Mouse (Mus musculus): Measurements from ENCODE around the gene Faap20. TPM values are rescaled to one million over a fixed set of nuclear protein-coding genes. Genes with fewer than 3 reads are reported as not detected.
A peak's percentile ranks its signal among the peaks of the same experiment; 100 is the strongest.

The Faap20 gene
- polyA plus RNA-seq, 1 experiment = 37.5 TPM

DNA sequence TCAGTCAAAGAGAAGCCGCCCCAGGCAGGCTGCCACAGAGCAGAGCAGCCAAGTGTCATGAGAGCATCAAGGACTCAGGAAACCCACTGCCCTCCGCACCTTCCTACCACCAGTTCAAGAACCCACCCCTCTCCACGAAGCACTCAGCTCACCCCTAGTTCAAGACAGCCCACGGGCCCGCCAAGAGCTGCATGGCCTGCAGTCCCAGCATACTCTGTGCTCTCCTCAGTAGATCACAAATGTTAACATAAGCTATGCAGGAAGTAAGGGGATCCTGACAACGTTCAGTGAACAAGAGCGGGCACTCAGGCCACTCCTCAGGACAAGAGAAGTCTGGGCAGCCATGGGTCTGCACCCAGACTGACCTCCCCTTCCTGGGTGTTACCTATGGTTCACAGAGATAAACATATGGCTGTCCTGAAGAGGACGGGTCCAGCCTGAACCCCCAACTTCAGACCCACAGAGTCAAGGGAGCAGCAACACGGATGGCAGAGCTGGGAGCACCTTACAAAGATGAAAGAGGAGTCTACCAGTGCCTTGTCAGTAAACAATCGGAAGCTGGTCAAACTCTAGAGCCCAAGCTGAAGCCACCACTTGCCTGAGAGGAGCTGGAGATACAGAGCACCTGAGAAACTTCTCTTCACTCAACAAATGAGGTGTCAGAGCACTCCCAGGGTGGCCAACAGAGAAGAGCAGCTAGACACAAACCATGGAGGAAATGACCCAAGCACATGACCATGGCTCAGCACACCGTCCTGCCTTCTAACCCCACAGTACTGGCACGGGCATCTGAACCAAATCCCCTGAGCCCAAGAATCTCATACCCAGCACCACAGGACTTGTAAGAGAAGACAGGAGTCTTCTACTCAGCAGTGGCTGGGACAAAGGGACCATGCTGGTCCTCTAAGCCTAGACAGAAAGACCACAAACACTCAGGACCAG lies 30.1 kb upstream of the Faap20 start:
- TF ChIP-seq CTCF (IDR thresholded peaks at IDR 0.05; ENCODE audit: extremely low read depth, insufficient read depth, low read length) = no peak
- TF ChIP-seq POLR2A (IDR thresholded peaks at IDR 0.05; ENCODE audit: extremely low read depth, insufficient read depth, low read length) = no peak
- H3K27ac ChIP-seq (ENCODE audit: insufficient read depth, low read length) = no peak overlapping the region
- H3K4me1 ChIP-seq (ENCODE audit: control insufficient read depth, insufficient read depth, low read length) = peaks cover 36% of the 10 kb centered on the region
- peak overlapping the region; percentile 97 for H3K4me3 ChIP-seq (ENCODE audit: insufficient read depth, low read length)

DNA sequence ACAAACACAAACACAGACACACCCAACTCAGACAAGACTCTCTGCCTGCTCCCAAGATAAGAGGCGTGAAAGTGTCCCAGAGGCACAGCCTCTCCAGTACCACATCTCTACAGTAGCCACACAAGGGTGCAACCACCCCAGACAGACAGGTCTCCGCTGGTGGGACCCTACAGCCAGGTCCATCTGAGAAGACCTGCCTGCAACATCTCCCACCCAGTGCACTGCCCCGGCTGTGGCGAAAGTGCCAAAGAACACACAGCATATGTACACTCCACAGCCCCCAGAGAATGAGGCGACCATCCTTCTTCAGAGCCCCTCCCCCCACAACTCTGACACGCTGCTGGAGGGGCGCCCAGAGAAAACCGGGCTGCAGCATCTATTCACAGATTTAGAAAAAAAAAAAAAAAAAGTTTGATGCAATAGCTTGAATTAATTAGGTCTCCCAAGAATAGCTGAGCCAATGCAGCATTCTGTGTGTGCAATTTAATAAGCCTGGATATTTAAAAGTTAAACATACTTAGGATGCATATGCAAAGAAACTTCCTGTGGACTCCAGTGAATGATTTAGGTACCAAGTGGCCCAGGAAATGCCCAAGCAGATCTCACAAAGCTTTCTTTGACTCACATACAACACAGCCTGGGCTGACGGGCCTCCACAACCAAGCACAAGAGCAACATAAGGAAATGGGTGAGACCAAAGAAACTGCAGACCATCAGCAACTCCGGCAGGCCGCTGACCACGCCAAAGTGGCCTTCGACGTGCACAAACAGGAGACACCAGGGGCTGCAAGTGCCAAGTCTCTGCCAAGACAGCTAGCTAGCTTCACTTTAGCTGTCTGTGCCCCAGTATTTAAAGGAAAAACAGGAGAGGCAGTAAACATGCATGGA lies 29.1 kb upstream of the Faap20 start:
- TF ChIP-seq POLR2A (IDR thresholded peaks at IDR 0.05; ENCODE audit: extremely low read depth, insufficient read depth, low read length) (no peak), CTCF (IDR thresholded peaks at IDR 0.05; ENCODE audit: extremely low read depth, insufficient read depth, low read length) (no peak)
- Histone ChIP-seq H3K27ac (ENCODE audit: insufficient read depth, low read length) (0 out of 2 replicates have a peak overlapping the region, but pooled peaks have one; percentile 0), H3K4me1 (ENCODE audit: control insufficient read depth, insufficient read depth, low read length) (peaks cover 29% of the 10 kb centered on the region), H3K4me3 (ENCODE audit: insufficient read depth, low read length) (peak overlapping the region; percentile 97)

DNA sequence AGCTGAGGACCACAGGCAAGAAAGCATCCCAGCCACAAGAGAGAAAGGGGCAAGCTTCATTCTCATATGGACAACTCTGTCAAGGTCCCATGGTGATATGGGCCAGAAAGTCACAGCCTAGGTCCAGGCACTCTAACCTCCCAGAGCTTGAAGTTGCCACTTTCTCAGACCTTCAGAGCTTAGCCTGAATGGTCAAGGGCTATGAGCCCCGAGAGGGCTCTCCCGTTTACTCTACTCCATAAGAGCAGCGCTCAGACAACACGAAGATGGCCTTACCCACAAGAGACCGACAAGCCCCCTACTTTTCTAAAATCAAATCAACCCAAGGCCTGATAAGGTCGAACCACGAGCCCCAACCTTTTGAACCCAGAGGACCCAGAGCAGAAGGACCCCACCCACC lies 28.5 kb upstream of the Faap20 start:
- Histone ChIP-seq H3K4me1 (ENCODE audit: control insufficient read depth, insufficient read depth, low read length) (peaks cover 23% of the 10 kb centered on the region), H3K4me3 (ENCODE audit: insufficient read depth, low read length) (peak overlapping the region; percentile 97), H3K27ac (ENCODE audit: insufficient read depth, low read length) (0 out of 2 replicates have a peak overlapping the region, but pooled peaks have one; percentile 0)
- no peak for TF ChIP-seq POLR2A (IDR thresholded peaks at IDR 0.05; ENCODE audit: extremely low read depth, insufficient read depth, low read length)
- no peak for TF ChIP-seq CTCF (IDR thresholded peaks at IDR 0.05; ENCODE audit: extremely low read depth, insufficient read depth, low read length)

DNA sequence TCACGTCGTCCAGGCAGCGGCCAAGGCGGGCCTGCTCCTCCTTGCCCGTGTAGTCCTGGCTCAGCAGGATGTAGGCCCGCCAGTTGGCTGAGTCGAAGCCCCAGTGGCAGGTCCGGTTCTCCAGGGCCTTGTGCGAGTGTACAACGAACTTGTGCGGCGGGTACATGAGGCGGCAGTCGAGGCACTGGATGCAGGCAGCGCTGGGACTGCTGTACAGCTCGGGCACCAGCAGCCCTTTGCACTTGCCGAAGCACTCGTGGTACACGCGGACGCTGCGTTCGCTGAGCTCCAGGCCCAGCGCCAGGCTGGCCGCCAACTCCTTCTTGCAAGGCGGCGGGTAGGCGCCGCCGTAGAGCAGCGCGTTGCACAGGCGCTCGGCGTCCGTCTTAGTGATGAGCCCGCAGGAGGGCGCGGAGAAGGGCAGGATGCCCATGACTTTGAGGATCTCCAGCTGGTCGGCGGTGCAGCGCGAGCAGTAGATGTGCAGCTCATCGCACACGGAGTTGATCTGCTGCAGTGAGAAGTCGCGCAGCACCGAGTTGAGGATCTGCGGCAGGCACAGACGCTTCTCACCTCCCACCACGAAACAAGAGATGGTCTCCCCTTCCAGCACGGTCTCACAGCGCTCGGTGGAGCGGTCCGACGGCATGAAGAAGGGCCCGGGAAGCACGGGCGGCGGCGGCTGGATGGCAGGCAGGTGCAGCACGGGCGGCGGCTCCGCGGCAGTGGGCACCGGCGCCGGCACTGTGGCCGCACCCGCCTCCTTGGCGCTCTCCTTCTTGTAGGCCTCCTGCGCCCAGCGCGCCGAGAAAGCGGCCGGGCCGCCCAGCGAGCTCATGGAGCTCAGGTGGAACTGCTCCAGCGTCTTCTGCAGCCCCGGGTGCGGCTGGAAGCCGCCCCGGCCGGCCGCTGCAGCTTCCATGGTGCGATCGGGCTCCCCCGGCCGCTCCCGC lies 27.7 kb upstream of the Faap20 start:
- Histone ChIP-seq H3K4me3 (ENCODE audit: insufficient read depth, low read length) (peak overlapping the region; percentile 97), H3K4me1 (ENCODE audit: control insufficient read depth, insufficient read depth, low read length) (peaks cover 17% of the 10 kb centered on the region), H3K27ac (ENCODE audit: insufficient read depth, low read length) (peak overlapping the region; percentile 91)
- TF ChIP-seq CTCF (IDR thresholded peaks at IDR 0.05; ENCODE audit: extremely low read depth, insufficient read depth, low read length) (no peak), POLR2A (IDR thresholded peaks at IDR 0.05; ENCODE audit: extremely low read depth, insufficient read depth, low read length) (no peak; the same call in 1 of the 2 replicates)

GRCm38 (mm10) chr4:155222552-155222840 lies 27.1 kb upstream of the Faap20 start, which contains the start of gene Ski:
Gene Ski (minus strand): TSS chr4:155222592.
- peak within 1 kb of the TSS; percentile 97 for H3K4me3 ChIP-seq (ENCODE audit: insufficient read depth, low read length)
- TF ChIP-seq POLR2A (IDR thresholded peaks at IDR 0.05; ENCODE audit: extremely low read depth, insufficient read depth, low read length) = no peak
- TF ChIP-seq CTCF (IDR thresholded peaks at IDR 0.05; ENCODE audit: extremely low read depth, insufficient read depth, low read length) = no peak
- peaks cover 16% of the 10 kb centered on the region; the same call in 1 of the 2 replicates for H3K4me1 ChIP-seq (ENCODE audit: control insufficient read depth, insufficient read depth, low read length)
- H3K27ac ChIP-seq (ENCODE audit: insufficient read depth, low read length) = peak within 1 kb of the TSS; percentile 99

DNA sequence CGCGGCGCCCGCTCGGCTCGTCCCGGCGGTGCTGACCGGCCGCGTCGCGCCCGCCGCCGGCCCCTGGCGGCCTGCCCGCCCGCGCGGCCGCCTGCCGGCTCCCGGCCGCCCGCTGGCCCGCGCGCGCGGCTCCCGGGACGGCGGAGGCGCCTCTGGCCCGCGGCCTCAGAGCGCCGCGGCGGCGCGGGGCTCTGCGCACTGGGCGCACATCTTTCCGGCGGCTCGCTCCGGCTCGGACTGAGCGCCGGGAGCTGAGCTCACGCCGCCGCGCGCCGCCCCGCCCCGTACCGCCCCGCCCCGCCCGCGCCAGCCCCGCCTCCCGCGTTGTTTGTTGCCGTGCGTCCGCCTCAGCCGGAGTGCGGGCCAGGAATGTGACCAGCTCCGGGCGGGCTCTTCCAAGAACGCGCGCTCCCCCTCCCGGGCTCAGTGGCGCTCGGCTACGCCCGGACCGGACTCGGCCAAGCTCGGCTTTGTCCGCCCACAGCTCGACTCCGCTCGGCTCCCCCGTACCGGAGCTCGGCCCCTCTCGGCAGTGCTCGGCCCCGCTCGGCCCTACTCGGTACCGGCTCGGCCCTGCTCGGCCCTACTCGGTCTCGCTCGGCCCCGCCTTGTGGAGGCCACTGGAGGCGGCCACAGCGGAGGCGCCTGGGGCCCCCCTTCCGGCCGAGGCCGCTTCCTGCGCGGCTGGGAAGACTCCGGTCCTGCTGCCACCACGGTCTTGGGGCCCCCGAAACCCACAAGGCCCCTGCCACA lies 26.6 kb upstream of the Faap20 start:
- Histone ChIP-seq H3K27ac (ENCODE audit: insufficient read depth, low read length) (peak overlapping the region; percentile 99), H3K4me1 (ENCODE audit: control insufficient read depth, insufficient read depth, low read length) (peaks cover 14% of the 10 kb centered on the region; the same call in 1 of the 2 replicates), H3K4me3 (ENCODE audit: insufficient read depth, low read length) (peak overlapping the region; percentile 49)
- TF ChIP-seq CTCF (IDR thresholded peaks at IDR 0.05; ENCODE audit: extremely low read depth, insufficient read depth, low read length) = no peak
- peak; percentile 64; the same call in 1 of the 2 replicates for TF ChIP-seq POLR2A (IDR thresholded peaks at IDR 0.05; ENCODE audit: extremely low read depth, insufficient read depth, low read length)

DNA sequence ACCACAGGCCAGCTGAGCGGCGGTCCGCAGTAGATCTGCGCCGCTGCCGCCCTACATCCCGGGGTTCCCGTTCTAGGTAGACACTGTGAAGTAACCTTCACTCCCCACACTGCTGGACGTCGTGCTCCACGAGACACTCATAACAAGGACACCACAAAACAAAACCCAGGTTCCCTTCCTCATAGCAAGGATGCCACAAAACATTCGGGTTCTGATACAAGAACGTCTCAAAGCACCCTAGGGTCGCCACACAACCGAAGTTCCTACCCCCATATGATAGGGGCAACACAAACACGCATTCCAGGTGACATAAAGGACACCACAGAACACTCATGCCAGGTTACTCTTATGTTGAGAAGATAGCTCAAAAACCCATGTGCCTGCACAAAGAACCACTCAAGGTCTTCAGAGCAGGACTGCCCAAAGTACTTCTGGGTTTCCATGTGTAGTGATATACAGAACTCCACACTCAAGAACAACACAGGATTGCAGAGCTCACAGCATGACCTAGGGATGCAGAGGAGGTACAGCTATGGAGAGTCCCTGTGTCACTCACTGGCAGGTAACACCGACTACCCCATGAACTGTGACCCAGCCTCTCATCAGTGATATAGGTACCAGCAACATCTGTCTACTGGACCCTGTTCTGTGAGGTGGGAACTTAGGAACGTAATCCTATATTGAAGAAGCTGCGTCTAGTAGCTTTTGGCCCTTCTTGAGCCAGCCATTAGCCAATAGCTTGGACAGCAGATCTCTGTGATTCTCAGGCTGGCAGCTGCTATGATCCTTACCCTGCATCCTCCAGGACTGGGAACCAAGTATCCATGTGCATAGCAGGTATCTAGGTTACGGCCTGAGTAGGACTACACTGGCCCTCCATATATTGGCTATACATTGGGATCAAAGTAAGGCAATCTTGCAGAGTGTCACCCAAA lies 25.7 kb upstream of the Faap20 start:
- Histone ChIP-seq H3K4me3 (ENCODE audit: insufficient read depth, low read length) (peak overlapping the region; percentile 49), H3K27ac (ENCODE audit: insufficient read depth, low read length) (peak overlapping the region; percentile 99), H3K4me1 (ENCODE audit: control insufficient read depth, insufficient read depth, low read length) (peaks cover 11% of the 10 kb centered on the region; the same call in 1 of the 2 replicates)
- TF ChIP-seq POLR2A (IDR thresholded peaks at IDR 0.05; ENCODE audit: extremely low read depth, insufficient read depth, low read length) (no peak), CTCF (IDR thresholded peaks at IDR 0.05; ENCODE audit: extremely low read depth, insufficient read depth, low read length) (no peak)

Data from cortical plate, adult 2 months (tissue).